Mouse (Mus musculus): ENCODE results near the gene Nedd9.

Gene Nedd9

GRCm38 (mm10) chr13:41457798-41458390 is 29.3 kb downstream of the Nedd9 start:
- in situ Hi-C loops (cut with MboI, MseI), result no loop called here

GRCm38 (mm10) chr13:41457030-41457797 is 29.9 kb downstream of the Nedd9 start:
- in situ Hi-C loops (cut with MboI, MseI), result no loop called here

DNA sequence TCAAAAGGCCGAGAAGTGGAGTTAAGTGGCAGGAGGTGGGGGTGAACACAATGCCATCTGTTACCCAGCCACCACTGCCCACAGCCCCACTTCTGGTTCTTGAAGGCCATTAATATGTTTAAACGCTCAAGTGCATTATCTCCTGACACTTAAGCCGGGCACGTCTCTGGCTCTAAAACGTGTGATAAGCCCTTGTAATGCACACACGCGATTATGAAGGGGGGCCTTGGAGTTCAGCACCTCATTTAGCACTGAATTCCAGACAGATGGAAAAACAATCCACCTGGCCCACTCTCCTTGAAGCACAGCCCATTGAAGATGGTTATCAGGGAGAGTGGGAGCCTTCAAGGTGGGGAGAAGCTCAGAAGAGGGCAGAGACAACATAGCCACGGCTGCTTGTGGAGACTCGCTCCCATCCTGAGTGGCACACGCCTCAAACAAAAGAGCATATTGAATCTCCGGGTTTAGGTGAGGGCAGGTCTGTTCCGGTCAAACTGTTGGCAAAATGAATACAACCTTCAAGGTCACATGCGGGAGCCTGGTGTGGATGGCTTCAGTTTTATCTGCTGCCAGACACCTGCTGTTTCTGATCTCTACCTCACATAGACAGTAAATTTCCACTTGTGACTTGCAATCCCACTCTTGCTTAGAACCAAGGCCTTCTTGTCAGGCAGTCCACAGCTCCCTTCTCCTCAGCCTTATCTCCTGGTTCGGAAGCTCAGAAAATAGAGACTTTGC is 30.7 kb downstream of the Nedd9 start:
- in situ Hi-C loops (cut with MboI, MseI), result no loop called here

DNA sequence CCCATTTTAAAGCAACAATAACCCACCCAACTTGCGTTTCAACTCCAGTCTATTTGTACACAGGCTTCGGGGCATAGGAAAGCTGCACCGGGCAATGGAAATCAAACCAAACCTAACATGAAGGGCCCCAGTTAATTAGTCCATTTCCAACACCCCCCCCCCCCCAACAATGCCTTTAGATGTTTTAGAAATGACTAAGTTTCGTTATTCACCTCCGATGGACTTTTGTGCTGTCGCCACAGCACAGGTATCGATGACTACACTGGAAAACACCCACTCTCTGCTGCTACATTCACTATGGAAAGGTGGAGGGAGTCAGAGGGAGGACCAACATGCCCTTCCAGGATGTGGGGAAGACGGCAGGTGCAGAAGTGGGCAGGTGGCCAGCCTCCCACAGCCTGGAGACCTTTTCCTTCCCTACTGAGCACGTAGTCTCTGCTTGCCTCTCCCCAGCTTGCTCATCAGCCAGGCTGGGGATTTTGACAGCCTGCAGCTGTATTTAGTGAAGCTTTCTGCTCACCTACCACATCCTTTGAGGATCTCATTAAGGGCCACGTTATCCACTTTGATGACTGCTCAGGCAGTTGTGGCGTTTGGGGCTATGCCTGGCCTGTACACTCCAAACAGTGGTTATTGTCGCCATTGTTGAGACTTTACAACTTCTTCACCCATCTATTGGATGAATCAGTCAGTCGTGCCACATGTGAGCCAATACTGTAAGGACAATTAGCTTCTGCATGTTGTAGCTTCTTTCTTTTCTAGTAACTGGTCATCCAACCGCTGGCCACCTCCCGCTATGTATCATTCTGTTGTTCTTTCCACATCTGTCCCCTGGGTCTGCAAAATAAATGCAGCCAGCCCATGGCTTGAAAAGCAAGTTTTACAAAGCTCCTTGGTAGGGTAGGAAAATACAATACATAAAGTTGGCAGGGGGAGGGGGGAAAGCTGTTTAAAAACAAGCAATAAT is 33.7 kb downstream of the Nedd9 start:
- in situ Hi-C loops (cut with MboI, MseI), result no loop called here

DNA sequence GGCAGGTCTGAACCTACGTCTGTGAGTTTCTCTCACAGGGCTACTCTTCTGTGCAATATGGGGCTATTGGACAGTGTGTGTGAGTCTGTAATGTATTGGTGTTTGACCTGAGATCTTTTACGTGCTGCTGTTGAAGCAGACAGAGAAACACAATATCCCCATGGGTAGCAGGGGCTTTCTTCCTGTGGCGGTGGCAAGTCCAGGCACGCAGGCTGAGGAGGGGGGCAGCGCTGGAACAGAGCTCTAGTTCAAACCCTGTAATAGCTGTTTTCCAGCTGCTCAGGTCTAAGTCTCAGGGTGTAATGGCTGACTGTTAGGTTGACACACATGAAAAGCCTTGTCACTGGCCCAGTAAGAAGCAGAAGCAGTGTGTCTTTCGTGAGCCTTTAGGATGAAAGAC is 36.3 kb downstream of the Nedd9 start:
- in situ Hi-C loops (cut with MboI, MseI), result no loop called here

- in situ Hi-C loops (cut with MboI, MseI), result no loop called here
These were observed 38.0 kb downstream of the Nedd9 start for GRCm38 (mm10) chr13:41449211-41449610.

- in situ Hi-C loops (cut with MboI, MseI), result no loop called here
These were observed 40.0 kb downstream of the Nedd9 start for GRCm38 (mm10) chr13:41447209-41447608.

DNA sequence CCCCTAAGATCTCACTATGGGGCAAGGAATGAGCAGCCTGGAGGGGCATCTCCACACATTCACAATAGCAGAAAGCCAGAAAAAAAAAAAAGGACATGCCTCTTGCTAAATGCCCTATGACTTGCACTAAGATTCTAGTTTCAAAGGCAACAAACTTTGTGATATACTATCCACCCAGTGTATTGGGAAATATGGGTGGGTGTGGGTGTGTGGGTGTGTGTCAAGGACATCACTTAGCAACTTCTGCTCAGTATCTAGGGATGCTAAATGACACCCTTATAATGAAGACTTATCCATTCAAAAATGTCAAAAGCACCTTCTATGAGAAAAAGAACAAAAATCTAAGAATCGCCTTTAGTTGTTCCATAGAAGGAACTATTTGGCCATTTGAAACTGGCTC is 40.6 kb downstream of the Nedd9 start:
- in situ Hi-C loops (cut with MboI, MseI), result no loop called here

DNA sequence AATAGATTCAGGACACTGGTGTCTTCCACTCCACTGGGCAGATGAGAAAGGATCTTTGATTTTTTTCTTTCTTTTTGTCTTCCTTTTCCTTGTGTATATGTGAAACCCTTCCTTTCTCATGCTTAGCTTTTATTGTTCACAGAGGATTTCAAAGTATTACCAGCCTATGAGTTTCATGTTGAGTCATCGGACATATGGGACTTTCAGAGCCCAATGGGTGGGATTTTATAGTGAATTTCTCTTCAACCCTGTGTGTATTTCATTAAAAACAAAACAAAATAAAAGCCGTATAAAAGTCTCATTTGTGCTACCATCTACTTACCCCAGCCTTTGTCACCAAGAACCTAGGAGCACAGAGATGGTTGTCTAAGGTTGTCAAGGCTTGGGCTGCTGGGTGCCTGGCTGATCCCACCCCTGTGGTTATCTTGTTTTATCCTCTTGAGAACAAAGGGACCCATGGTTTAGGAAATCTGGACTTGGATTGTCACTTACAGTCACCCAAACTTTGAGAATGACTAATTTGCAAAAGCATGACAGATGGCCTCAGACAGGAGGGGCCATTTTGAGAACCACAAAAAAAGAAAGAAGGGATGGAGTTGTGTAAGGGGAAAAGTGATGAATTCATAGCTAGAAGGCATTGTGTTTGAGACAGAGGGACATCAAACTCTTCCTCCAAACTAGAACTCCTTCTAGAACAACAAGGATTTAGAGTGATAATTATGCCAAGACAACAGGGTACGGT is 41.9 kb downstream of the Nedd9 start:
- in situ Hi-C loops (cut with MboI, MseI), result no loop called here

- in situ Hi-C loops (cut with MboI, MseI), result loop anchor here in 1 of 2 experiments (5.0 kb wide), 1 partner anchor 72 kb away; no protein-coding TSS in a partner anchor
These were observed 42.9 kb downstream of the Nedd9 start for GRCm38 (mm10) chr13:41444230-41444629.

GRCm38 (mm10) chr13:41442145-41442544 is 45.0 kb downstream of the Nedd9 start:
- in situ Hi-C loops (cut with MboI, MseI), result loop anchor here in 1 of 2 experiments (5.0 kb wide), 1 partner anchor 70 kb away; no protein-coding TSS in a partner anchor

GRCm38 (mm10) chr13:41440205-41440604 is 47.0 kb downstream of the Nedd9 start:
- in situ Hi-C loops (cut with MboI, MseI), result loop anchor here in 1 of 2 experiments (5.0 kb wide), 1 partner anchor 68 kb away; no protein-coding TSS in a partner anchor

GRCm38 (mm10) chr13:41437390-41437789 is 49.8 kb downstream of the Nedd9 start:
- in situ Hi-C loops (cut with MboI, MseI), result no loop called here

DNA sequence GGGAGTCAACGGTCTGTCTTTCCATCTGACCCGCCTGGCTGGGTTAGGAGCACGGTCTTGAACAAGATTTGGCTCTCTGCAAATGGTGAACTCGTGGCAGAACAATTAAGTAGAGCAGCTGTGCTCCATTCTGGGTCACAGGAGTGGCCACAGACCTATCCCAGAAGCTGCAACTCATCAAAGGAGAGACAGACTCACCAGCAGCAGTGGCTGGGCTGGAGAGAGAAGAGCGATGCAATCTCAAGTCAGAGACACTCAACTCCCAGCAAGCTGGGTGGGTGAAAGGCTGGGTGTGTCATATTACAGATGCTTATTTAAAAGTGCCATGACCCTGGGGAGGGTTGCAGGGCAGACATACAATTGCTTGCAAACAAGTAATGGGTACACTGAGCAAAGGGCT is 50.4 kb downstream of the Nedd9 start:
- in situ Hi-C loops (cut with MboI, MseI), result no loop called here

DNA sequence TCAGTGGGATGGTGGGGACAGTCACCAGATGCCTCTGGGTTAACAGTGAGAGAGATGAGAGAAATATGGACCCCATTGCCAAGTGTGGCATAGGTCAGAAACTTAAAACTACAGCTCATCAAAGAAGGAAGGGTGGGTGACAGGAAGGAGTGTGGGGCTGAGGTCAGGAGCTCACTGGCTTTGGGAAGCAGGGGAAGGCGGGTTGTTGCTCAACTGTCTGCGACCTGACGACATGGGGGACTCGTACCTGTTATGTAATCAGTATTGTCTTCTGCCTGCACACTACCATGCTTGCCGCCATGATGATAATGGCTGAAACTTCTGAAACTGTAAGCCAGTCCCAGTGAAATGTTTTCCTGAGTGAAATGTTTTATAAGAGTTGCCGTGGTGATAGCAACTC is 54.0 kb downstream of the Nedd9 start:
- in situ Hi-C loops (cut with MboI, MseI), result no loop called here

DNA sequence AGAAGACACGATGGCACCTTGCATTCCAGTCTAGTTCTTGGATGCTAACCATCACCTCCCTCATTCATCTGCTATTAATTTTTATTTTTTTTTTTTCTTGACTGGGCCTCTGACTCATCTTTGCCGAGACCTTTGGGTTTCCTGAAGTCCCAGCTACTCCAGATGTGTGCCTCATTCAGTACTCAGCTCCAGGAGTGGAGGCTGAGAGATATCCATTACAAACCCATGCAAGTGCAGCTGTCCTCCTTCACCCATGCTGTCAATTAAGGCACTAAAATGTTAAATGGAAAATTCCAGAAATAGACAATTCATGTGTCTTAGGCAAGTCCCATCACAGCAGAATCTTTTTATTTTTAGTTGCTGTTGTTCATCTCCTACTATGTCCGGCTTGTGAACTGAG is 55.4 kb downstream of the Nedd9 start:
- in situ Hi-C loops (cut with MboI, MseI), result no loop called here

GRCm38 (mm10) chr13:41427046-41427445 is 60.1 kb downstream of the Nedd9 start:
- in situ Hi-C loops (cut with MboI, MseI), result no loop called here

DNA sequence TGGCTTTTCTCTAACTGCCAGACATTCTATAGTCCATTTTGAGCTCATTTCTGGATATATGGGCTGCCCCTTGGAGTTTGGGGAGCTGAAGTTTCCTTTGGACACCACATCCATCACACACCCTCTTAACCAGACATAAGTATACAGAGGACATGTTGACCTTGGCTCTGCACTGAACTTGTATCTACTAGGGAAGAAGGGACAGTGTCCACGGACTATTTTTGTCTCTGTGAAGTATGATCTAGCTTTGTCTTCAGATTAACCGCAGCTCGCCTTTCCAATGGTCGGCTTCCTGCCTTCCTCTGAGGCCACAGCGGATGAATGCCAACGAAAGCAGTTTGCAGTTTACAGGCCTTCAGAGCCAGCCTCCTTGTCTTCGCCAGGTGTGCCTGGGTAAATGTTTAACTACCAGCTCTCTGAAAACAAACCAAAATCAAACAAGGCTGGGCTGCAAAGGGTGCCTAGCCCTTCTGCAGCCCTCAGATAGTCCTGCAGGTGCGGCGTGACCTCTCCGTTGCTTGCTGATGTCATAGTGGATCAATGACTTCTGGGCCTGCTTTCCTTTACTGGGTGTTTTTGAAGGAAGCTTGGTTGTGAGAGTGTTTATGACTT is 63.6 kb downstream of the Nedd9 start:
- in situ Hi-C loops (cut with MboI, MseI), result no loop called here

DNA sequence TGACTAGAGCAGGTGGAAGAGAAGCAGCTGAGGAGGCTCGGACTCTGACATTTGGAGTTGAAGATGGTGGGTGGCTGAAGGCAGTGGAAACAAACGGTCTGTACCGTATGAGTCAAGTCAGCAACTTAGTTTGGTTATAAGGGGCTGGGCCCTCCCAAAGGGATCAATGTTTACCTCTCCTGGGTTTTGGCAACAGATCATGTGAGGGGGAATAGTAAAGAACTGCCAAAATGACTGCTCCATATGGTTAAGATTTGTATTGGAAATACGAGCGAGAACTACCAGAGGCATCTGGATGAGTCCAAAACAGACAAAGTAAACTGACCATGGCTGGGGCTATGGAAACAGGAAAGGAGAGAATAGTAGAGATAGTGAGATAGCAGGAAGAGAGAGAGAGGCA is 64.6 kb downstream of the Nedd9 start:
- in situ Hi-C loops (cut with MboI, MseI), result no loop called here

DNA sequence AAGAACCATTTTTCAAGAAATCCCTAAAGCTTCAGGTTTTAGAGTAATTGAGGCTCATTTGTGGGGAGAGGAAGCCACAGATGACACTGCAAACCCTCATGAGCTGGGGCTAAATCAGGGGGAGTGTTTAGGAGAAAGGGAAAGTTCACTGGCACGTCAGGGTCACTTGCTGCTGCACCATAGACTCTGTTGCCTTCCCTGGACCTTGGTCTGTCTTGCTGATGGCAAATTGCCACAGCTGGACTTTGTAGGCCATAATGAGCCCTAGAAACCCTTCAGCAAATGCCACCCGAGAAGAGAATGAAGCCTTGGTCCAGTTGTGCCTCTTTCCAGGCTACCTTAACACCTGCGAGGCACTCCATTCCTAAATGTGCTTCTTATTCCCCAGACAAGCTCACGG is 66.8 kb downstream of the Nedd9 start:
- in situ Hi-C loops (cut with MboI, MseI), result no loop called here

All from T-helper 17 cell (primary cell).